Mouse (Mus musculus): ENCODE results near the gene Nck2.
"Not testable (repeated sequence)": the region's sequence is repeated elsewhere in the genome, so short reads cannot be mapped to it uniquely, and the experiment has no call there.

Gene Nck2

DNA sequence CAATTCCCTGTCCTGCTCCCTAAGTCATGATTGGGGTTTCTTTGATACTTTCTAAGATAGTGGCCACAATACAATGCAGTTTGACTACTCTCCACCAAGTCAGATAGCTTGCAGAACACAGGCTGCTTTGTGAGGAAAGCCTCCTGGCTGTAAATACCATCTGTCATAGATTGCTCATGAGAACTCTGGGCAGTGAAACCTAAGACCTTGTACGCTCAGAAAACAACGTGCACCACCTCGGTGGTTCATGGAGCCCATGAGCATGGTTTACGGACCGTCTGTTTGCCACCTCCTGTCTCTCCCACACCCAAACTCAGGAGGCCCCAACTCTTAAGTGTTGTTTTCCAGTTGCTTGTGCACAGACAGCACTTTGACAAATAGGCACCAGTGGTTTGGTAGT lies 104.4 kb downstream of the Nck2 start:
- in situ Hi-C loops (cut with MboI; ENCODE audit: low pct_unique_long_range_greater_than_20kb in 1 of 2, low sequenced_read_pairs in 2 of 2, unreplicated experiment in 1 of 2), result no loop called here

GRCm38 (mm10) chr1:43550525-43550924 lies 106.1 kb downstream of the Nck2 start:
- in situ Hi-C loops (cut with MboI; ENCODE audit: low pct_unique_long_range_greater_than_20kb in 1 of 2, low sequenced_read_pairs in 2 of 2, unreplicated experiment in 1 of 2), result no loop called here

DNA sequence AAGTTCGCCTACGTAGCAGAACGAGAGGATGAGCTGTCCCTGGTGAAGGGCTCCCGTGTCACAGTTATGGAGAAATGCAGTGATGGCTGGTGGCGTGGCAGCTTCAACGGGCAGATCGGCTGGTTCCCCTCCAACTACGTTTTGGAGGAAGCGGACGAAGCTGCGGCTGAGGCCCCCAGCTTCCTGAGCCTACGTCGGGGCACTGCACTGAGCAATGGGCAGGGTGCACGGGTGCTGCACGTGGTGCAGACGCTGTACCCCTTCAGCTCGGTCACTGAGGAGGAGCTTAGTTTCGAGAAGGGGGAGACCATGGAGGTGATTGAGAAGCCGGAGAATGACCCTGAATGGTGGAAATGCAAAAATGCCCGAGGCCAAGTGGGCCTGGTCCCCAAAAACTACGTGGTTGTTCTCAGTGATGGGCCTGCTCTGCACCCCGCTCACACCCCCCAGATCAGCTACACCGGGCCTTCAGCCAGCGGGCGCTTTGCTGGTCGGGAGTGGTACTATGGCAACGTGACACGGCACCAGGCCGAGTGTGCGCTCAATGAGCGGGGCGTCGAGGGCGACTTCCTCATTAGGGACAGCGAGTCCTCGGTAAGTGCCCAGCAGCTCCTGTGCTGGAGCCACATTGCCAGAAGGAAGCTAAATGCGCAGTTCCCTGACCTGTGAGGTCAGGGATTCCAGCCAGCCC lies 109.8 kb downstream of the Nck2 start:
- in situ Hi-C loops (cut with MboI; ENCODE audit: low pct_unique_long_range_greater_than_20kb in 1 of 2, low sequenced_read_pairs in 2 of 2, unreplicated experiment in 1 of 2), result not testable (repeated sequence)

- in situ Hi-C loops (cut with MboI; ENCODE audit: low pct_unique_long_range_greater_than_20kb in 1 of 2, low sequenced_read_pairs in 2 of 2, unreplicated experiment in 1 of 2), result no loop called here
Measured at GRCm38 (mm10) chr1:43555222-43555974, 111.0 kb downstream of the Nck2 start.

DNA sequence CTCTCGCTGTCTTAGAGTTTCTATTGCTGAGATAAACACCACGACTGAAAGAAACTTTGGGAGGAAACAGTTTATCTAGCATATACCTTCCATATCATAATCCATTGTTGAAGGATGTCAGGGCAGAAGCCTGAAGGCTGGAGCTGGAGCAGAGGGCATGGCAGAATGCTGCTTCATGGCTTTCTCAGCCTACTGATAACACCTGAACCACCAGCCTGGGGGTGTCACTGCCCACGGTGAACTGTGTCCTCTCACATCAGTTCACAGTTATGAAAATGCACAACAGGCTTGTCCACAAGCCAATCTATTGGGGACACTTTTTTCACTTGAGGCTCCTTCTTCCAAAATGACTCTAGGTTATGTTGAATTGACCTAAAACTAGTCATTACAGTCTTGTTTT lies 114.0 kb downstream of the Nck2 start:
- in situ Hi-C loops (cut with MboI; ENCODE audit: low pct_unique_long_range_greater_than_20kb in 1 of 2, low sequenced_read_pairs in 2 of 2, unreplicated experiment in 1 of 2), result no loop called here

GRCm38 (mm10) chr1:43559043-43559692 lies 114.8 kb downstream of the Nck2 start:
- in situ Hi-C loops (cut with MboI; ENCODE audit: low pct_unique_long_range_greater_than_20kb in 1 of 2, low sequenced_read_pairs in 2 of 2, unreplicated experiment in 1 of 2), result no loop called here

- in situ Hi-C loops (cut with MboI; ENCODE audit: low pct_unique_long_range_greater_than_20kb in 1 of 2, low sequenced_read_pairs in 2 of 2, unreplicated experiment in 1 of 2), result no loop called here
Measured at GRCm38 (mm10) chr1:43561085-43561484, 116.7 kb downstream of the Nck2 start.

- in situ Hi-C loops (cut with MboI; ENCODE audit: low pct_unique_long_range_greater_than_20kb in 1 of 2, low sequenced_read_pairs in 2 of 2, unreplicated experiment in 1 of 2), result no loop called here
Measured at GRCm38 (mm10) chr1:43562002-43562666, 117.8 kb downstream of the Nck2 start.

GRCm38 (mm10) chr1:43565260-43565659 lies 120.9 kb downstream of the Nck2 start:
- in situ Hi-C loops (cut with MboI; ENCODE audit: low pct_unique_long_range_greater_than_20kb in 1 of 2, low sequenced_read_pairs in 2 of 2, unreplicated experiment in 1 of 2), result no loop called here

GRCm38 (mm10) chr1:43566677-43567377 lies 122.4 kb downstream of the Nck2 start:
- in situ Hi-C loops (cut with MboI; ENCODE audit: low pct_unique_long_range_greater_than_20kb in 1 of 2, low sequenced_read_pairs in 2 of 2, unreplicated experiment in 1 of 2), result no loop called here

- in situ Hi-C loops (cut with MboI; ENCODE audit: low pct_unique_long_range_greater_than_20kb in 1 of 2, low sequenced_read_pairs in 2 of 2, unreplicated experiment in 1 of 2), result no loop called here
Measured at GRCm38 (mm10) chr1:43568824-43569223, 124.4 kb downstream of the Nck2 start.

GRCm38 (mm10) chr1:43571105-43571504 lies 126.7 kb downstream of the Nck2 start:
- in situ Hi-C loops (cut with MboI; ENCODE audit: low pct_unique_long_range_greater_than_20kb in 1 of 2, low sequenced_read_pairs in 2 of 2, unreplicated experiment in 1 of 2), result no loop called here

DNA sequence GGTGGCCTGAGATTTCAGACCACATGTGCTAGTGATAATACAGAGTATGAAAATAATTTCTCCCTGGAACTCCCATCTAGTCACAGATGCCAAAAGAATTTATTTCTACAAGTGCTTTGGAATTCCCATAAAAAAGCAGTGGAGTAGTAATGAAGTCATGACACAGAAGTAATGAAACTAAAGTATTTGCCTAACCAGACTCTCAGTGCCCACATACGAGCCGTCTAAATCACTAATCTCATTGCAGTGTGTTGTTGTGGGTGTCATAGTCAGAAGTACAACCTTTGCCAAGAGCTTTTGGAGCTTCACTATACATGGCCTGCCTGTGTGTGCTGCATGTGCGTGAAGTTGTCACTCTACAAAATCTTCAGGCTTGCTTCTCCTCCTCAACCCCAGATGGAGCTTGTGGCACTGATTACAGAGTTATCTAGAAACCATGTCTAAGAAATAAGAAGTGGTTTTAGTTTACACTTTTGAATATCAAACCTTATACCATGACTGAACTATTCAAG lies 130.5 kb downstream of the Nck2 start:
- in situ Hi-C loops (cut with MboI; ENCODE audit: low pct_unique_long_range_greater_than_20kb in 1 of 2, low sequenced_read_pairs in 2 of 2, unreplicated experiment in 1 of 2), result no loop called here

- in situ Hi-C loops (cut with MboI; ENCODE audit: low pct_unique_long_range_greater_than_20kb in 1 of 2, low sequenced_read_pairs in 2 of 2, unreplicated experiment in 1 of 2), result no loop called here
Measured at GRCm38 (mm10) chr1:43577371-43577770, 133.0 kb downstream of the Nck2 start.

DNA sequence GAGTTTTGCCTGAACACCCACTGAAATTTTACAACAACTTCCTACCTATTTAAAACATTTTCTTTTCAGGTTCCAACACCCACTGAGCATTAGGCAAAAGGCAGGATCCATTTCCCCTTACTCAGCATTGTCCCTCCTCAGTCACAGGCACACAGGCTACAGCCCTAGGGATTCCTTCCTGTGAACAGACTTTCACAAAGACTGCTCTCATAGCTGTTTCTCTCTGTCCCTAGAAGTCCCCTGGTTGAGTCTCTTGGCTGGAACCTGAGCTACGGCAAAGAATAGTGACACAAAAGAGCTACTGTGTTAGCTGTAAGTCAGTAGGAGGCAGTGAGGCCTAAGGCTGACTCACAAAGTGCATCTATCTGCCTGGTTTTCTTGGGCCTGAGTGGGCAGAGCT lies 139.2 kb downstream of the Nck2 start:
- in situ Hi-C loops (cut with MboI; ENCODE audit: low pct_unique_long_range_greater_than_20kb in 1 of 2, low sequenced_read_pairs in 2 of 2, unreplicated experiment in 1 of 2), result no loop called here

DNA sequence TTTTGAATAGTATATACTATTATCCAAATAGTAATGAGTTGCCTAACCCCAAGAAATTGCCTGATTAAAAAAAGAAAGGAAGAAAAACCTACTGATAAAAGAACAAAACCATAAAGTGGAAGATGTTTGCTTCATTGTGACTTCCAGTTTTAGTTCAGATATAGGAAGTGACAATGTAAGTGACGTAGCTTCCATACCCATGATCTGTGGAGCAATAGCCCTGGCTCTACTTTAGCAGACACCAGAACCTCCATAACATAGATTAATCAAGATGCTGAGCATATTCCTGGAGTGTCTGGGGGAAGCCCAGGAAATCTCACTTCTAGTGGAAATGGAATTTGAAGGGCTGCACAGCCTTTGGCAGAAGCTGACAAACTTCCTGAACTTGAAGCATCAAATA lies 144.6 kb downstream of the Nck2 start:
- in situ Hi-C loops (cut with MboI; ENCODE audit: low pct_unique_long_range_greater_than_20kb in 1 of 2, low sequenced_read_pairs in 2 of 2, unreplicated experiment in 1 of 2), result no loop called here

DNA sequence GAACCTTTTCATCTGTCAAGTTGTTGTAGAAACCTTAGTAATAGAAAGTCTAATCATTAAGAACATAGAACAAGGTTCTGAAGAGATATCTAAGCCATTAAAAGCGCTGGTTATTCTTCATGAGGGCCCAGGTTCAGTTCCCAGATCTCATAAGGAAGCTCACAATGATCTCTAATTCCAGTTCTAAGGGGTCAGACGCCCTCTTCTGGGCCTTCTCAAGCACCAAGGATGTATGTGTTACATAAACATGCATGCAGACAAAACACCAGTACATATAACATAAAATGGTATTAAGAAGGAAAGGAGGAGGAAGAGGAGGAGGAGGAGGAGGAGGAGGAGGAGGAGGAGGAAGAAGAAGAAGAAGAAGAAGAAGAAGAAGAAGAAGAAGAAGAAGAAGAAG lies 145.5 kb downstream of the Nck2 start:
- in situ Hi-C loops (cut with MboI; ENCODE audit: low pct_unique_long_range_greater_than_20kb in 1 of 2, low sequenced_read_pairs in 2 of 2, unreplicated experiment in 1 of 2), result no loop called here

DNA sequence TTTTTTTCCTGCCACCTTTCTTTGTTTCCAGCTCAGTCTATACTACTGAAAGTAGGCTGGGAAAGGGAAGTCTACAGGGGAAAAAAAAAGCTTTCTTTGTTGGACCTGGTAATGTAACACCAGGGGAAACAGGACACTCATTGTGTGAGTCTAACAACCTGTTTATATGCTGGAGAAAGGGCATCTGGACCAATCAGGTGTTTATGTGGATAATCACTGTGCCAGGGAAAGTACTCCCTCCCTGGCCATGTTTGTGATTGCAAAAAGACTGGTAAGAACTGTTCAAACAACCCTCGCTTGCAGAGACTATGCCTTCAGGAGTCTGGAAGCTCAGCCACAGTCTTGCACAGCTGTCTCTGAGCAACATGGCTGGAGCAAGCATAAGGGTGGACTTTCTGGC lies 146.3 kb downstream of the Nck2 start:
- in situ Hi-C loops (cut with MboI; ENCODE audit: low pct_unique_long_range_greater_than_20kb in 1 of 2, low sequenced_read_pairs in 2 of 2, unreplicated experiment in 1 of 2), result no loop called here

Data from mouse embryonic stem cell (cell line).